Mouse (Mus musculus) small intestine, adult 2 months (tissue): ENCODE results near the gene Ovch2.

Experiments used
- CTCF ChIP-seq: fragments of 200-500 bp; IDR thresholded peaks from 2 replicates; pipeline ENCODE4 v1.5.1; 2012; ENCODE audit warnings: low read depth, mild to moderate bottlenecking, control low read depth, inconsistent platforms, low read length, moderate library complexity, mixed read lengths; ENCODE audit not compliant: insufficient replicate concordance, insufficient read length; ENCODE audit errors: extremely low read depth
- POLR2A ChIP-seq: fragments of 200-500 bp; IDR thresholded peaks from 2 replicates; pipeline ENCODE4 v1.6.1; 2012; ENCODE audit warnings: low read depth, mild to moderate bottlenecking, control low read depth, inconsistent platforms, low read length, moderate library complexity

GRCm38 (mm10) chr7:107796500-107796899 is 4.5 kb downstream of the Ovch2 start:
- no peak for TF ChIP-seq CTCF
- no peak for TF ChIP-seq POLR2A
